Mouse (Mus musculus): Measurements from ENCODE around the gene Tcf25. TPM values are rescaled to one million over a fixed set of nuclear protein-coding genes. Genes with fewer than 3 reads are reported as not detected.

Tcf25 gene
- total and polyA plus RNA-seq, 2 experiments from 2014 or later, result 407 to 540 TPM

- Histone ChIP-seq H3K4me2 (ENCODE audit: low read depth, low read length) (peak overlapping the region; percentile 85; the same call in 1 of the 2 replicates), H3K36me3 (ENCODE audit: insufficient read depth, low read length) (no peaks in the 10 kb centered on the region), H3K4me1 (ENCODE audit: insufficient read depth, low read length) (peaks cover 20% of the 10 kb centered on the region; the same call in 1 of the 2 replicates), H3K4me3 (ENCODE audit: low read length) (no peak overlapping the region; the same call in 1 of the 2 replicates), H3K27ac (no peak overlapping the region), H3K9ac (replicated peaks; ENCODE audit: low read length) (peak overlapping the region; percentile 79; the same call in 1 of the 2 replicates), H3K9me3 (ENCODE audit: low read length) (no peaks in the 10 kb centered on the region), H3K27me3 (ENCODE audit: insufficient read depth, low read length) (no peaks in the 10 kb centered on the region)
- ATAC-seq (no peak), DNase-seq (ENCODE audit: low spot score) (no peak)
- TF ChIP-seq CTCF (IDR thresholded peaks at IDR 0.05; ENCODE audit: low read depth), result no peak
- WGBS, result 69% methylated on average over 9 of the region's 9 CpGs
Measured at GRCm38 (mm10) chr8:123408586-123409544, 35.3 kb downstream of the Tcf25 start.

- Histone ChIP-seq H3K4me3 (ENCODE audit: low read length) (peak overlapping the region; percentile 62), H3K9me3 (ENCODE audit: low read length) (no peaks in the 10 kb centered on the region), H3K36me3 (ENCODE audit: insufficient read depth, low read length) (no peaks in the 10 kb centered on the region), H3K27me3 (ENCODE audit: insufficient read depth, low read length) (no peaks in the 10 kb centered on the region), H3K4me1 (ENCODE audit: insufficient read depth, low read length) (peaks cover 20% of the 10 kb centered on the region; the same call in 1 of the 2 replicates), H3K9ac (replicated peaks; ENCODE audit: low read length) (peak overlapping the region; percentile 79), H3K27ac (peak overlapping the region; percentile 94), H3K4me2 (ENCODE audit: low read depth, low read length) (peak overlapping the region; percentile 85)
- ATAC-seq (0 out of 2 replicates have a peak, but pooled peaks have one; percentile 4), DNase-seq (ENCODE audit: low spot score) (peak; percentile 74)
- TF ChIP-seq CTCF (IDR thresholded peaks at IDR 0.05; ENCODE audit: low read depth), result no peak
- 14% methylated on average over 8 of the region's 8 CpGs for WGBS
Measured at GRCm38 (mm10) chr8:123410049-123410587, 36.6 kb downstream of the Tcf25 start.

- peak overlapping the region; percentile 85 for H3K4me2 ChIP-seq (ENCODE audit: low read depth, low read length)
- peak overlapping the region; percentile 79 for H3K9ac ChIP-seq (replicated peaks; ENCODE audit: low read length)
- H3K9me3 ChIP-seq (ENCODE audit: low read length), result no peaks in the 10 kb centered on the region
- H3K36me3 ChIP-seq (ENCODE audit: insufficient read depth, low read length), result no peaks in the 10 kb centered on the region
- H3K4me1 ChIP-seq (ENCODE audit: insufficient read depth, low read length), result peaks cover 20% of the 10 kb centered on the region; the same call in 1 of the 2 replicates
- TF ChIP-seq CTCF (IDR thresholded peaks at IDR 0.05; ENCODE audit: low read depth), result no peak
- WGBS, result 4% methylated on average over 11 of the region's 11 CpGs
- no peaks in the 10 kb centered on the region for H3K27me3 ChIP-seq (ENCODE audit: insufficient read depth, low read length)
- ATAC-seq (peak; percentile 0; the same call in 1 of the 2 replicates), DNase-seq (ENCODE audit: low spot score) (no peak)
- peak overlapping the region; percentile 94 for H3K27ac ChIP-seq
- peak overlapping the region; percentile 62 for H3K4me3 ChIP-seq (ENCODE audit: low read length)
Measured at GRCm38 (mm10) chr8:123410788-123411187, 37.2 kb downstream of the Tcf25 start.

GRCm38 (mm10) chr8:123411246-123411645 is 37.7 kb downstream of the Tcf25 start, which contains the start of gene Tubb3:
TSS of gene Tubb3 (plus strand) at chr8:123411424.
- no peak for TF ChIP-seq CTCF (IDR thresholded peaks at IDR 0.05; ENCODE audit: low read depth)
- H3K9me3 ChIP-seq (ENCODE audit: low read length), result no peaks in the 10 kb centered on the region
- H3K4me2 ChIP-seq (ENCODE audit: low read depth, low read length), result peak within 1 kb of the TSS; percentile 85
- no peaks in the 10 kb centered on the region for H3K36me3 ChIP-seq (ENCODE audit: insufficient read depth, low read length)
- H3K9ac ChIP-seq (replicated peaks; ENCODE audit: low read length), result peak within 1 kb of the TSS; percentile 79
- peaks cover 20% of the 10 kb centered on the region; the same call in 1 of the 2 replicates for H3K4me1 ChIP-seq (ENCODE audit: insufficient read depth, low read length)
- peak within 1 kb of the TSS; percentile 94 for H3K27ac ChIP-seq
- peak; percentile 89 for ATAC-seq
- H3K4me3 ChIP-seq (ENCODE audit: low read length), result peak within 1 kb of the TSS; percentile 62
- H3K27me3 ChIP-seq (ENCODE audit: insufficient read depth, low read length), result no peaks in the 10 kb centered on the region
- DNase-seq (ENCODE audit: low spot score), result peak; percentile 97
- under 1% methylated on average over 29 of the region's 29 CpGs for WGBS

- H3K9ac ChIP-seq (replicated peaks; ENCODE audit: low read length), result peak overlapping the region; percentile 79
- TF ChIP-seq CTCF (IDR thresholded peaks at IDR 0.05; ENCODE audit: low read depth), result no peak
- H3K27ac ChIP-seq, result peak overlapping the region; percentile 94
- no peaks in the 10 kb centered on the region for H3K27me3 ChIP-seq (ENCODE audit: insufficient read depth, low read length)
- DNase-seq (ENCODE audit: low spot score), result peak; percentile 52
- no peaks in the 10 kb centered on the region for H3K9me3 ChIP-seq (ENCODE audit: low read length)
- ATAC-seq, result peak; percentile 22
- peak overlapping the region; percentile 85 for H3K4me2 ChIP-seq (ENCODE audit: low read depth, low read length)
- WGBS, result 2% methylated on average over 16 of the region's 16 CpGs
- H3K36me3 ChIP-seq (ENCODE audit: insufficient read depth, low read length), result no peaks in the 10 kb centered on the region
- H3K4me1 ChIP-seq (ENCODE audit: insufficient read depth, low read length), result peaks cover 21% of the 10 kb centered on the region; the same call in 1 of the 2 replicates
- peak overlapping the region; percentile 62 for H3K4me3 ChIP-seq (ENCODE audit: low read length)
Measured at GRCm38 (mm10) chr8:123411781-123412327, 38.3 kb downstream of the Tcf25 start.

GRCm38 (mm10) chr8:123412560-123413170 is 39.1 kb downstream of the Tcf25 start:
- TF ChIP-seq CTCF (IDR thresholded peaks at IDR 0.05; ENCODE audit: low read depth), result no peak
- Histone ChIP-seq H3K4me2 (ENCODE audit: low read depth, low read length) (peak overlapping the region; percentile 85), H3K27ac (peak overlapping the region; percentile 94), H3K27me3 (ENCODE audit: insufficient read depth, low read length) (no peaks in the 10 kb centered on the region), H3K9me3 (ENCODE audit: low read length) (no peaks in the 10 kb centered on the region), H3K4me1 (ENCODE audit: insufficient read depth, low read length) (peaks cover 21% of the 10 kb centered on the region; the same call in 1 of the 2 replicates), H3K36me3 (ENCODE audit: insufficient read depth, low read length) (no peaks in the 10 kb centered on the region), H3K4me3 (ENCODE audit: low read length) (peak overlapping the region; percentile 62), H3K9ac (replicated peaks; ENCODE audit: low read length) (peak overlapping the region; percentile 79)
- under 1% methylated on average over 12 of the region's 12 CpGs for whole genome bisulfite sequencing
- DNase-seq (ENCODE audit: low spot score) (peak; percentile 85), ATAC-seq (0 out of 2 replicates have a peak, but pooled peaks have one; percentile 8)
